Mouse (Mus musculus) inflammation-experienced regulatory T-cells, adult 6 months (primary cell): ENCODE data around the gene Pfn3. TPM values are rescaled to one million over a fixed set of nuclear protein-coding genes. Genes with fewer than 3 reads are reported as not detected.
A peak's percentile ranks its signal among the peaks of the same experiment; 100 is the strongest.
"Not testable (repeated sequence)": the region's sequence is repeated elsewhere in the genome, so short reads cannot be mapped to it uniquely, and the experiment has no call there.

Source experiments
- ATAC-seq: one replicate; pipeline ENCODE4 v1.8.0; 2017
- polyA plus RNA-seq, 3 experiments: library from polyadenylated mRNA; unstranded; fragments of 100-300 nt; shearing (Covaris generic); gene quantifications; one replicate each; pipeline ENCODE4 v1.2.1; 2017

Gene Pfn3
- not detected for polyA plus RNA-seq

DNA sequence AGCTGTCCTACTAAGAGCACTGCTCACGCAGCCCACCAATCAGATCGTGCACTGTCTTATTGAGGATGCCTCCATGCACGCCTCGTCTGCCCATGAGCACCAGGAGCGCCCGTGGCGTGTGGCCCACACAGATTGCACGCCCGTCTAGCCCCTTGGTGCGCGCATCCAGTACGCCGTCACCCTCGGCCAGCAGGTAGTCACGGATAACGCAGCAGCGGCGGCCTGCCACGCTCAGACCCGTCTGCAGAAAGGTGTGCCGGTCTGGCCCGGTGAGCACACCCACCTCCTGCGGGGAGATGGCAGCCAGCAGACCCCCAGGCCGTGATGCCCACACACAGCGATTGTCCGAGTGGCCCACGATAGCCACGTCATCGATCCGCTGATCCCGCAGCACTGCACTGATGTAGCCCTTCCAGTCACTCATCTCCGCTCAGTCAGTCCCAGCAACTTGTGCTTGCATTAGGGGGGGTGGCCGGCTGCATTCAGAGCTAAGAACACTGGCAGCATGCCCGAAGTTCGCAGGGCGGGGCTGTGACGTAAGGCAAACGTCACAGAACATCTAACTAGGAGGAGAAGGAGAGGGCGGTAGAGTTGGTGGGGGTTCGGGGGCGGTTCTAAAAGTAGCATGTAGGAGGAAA, at the start of gene Pfn3:
Pfn3 (minus strand) TSS at position 490 of the 638 bp plus-strand sequence.
- ATAC-seq, result no peak

DNA sequence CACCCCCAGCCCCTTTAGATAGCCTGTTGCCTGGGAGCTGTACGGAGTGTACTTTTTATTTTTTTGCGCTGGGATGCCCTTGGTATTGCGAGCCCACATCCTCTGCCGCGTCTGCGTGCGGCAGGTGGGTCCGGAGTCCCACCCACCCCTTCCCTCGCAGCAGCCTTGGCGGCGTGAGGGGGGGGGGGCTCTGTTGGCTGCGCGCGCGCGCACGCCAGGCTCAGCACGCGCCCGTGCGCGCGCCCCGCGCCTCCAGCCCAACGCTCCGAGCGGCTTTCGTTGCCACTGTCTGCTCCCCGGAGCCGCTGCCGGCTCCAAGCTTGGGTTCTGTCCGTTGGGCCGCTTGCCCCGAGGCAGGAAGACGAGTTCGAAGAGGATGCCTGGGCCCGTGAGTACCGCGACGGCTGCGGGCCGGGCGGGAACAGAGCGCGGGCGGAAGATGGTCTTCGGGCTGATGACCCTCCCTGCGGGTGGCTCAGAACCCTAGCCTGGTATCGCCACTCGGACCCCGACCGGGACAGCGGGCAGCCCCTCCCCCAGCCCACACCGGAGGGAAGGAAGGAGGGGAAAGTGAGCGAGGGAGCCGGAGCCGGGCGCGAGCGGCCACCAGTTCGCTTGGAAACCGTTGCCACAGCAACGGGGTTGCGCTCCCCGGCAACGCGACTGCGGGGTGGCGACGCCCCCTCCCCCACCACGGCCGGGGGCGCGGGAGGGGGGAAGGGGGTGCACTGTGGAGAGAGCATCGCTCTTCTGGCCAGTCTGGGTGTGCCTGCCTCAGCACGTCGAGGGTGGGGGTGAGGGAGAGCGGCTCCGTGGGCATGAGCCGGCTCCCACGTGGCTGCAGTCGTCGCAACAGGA, 49.2 kb upstream of the Pfn3 start, which contains the start of gene Prr7:
Prr7 (plus strand) TSS at position 241 of the 858 bp plus-strand sequence.
- ATAC-seq, result peak; percentile 69

DNA sequence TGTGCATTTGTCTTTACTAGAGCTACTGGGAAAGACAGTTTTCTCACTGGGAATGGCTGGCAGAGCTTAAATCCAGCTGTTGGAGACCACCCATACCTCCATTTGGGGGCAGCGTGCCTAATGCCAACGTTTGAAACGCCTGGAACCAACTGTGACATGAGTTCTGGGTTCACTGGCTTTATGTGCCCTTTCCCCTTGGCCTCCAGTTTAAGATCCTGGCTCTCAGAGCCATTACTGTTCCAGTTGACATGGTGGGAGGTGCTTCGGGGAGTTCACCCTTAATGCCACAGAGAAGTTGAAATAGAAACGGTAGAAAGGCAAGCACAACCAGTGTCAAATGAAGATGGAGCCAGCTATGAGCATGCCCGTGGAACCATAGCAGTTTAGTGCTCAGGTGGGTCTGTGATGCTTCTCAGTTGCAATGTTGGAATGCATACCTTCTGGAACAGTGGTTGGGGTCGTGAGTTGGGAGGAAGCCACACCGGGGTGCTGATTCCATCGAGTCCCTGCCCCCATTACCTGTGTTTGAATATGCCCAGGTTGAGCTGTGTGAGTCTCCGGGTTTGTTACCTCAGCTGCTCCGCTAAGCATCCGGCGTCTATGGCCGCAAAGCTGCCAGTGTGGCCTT, 48.5 kb upstream of the Pfn3 start:
- ATAC-seq, result peak; percentile 11

DNA sequence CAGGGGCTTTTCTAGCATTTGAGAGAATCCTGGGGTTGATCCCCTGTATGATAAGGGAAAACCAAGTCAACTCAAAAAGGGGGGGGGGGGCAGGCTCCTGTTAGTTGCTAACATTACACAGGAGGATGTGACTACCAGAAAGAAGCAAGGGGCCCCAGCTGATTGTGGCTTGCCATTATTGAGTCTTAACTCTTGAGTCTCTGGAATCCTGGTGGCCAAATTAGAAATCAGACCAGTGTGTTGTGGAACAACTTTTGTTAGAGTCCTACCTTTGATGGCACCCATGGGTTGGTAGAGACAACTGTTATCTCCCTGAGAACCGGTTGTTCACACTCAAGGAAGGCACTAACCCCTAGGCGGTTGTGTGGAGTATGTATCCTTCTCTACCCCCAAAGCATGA, 47.9 kb upstream of the Pfn3 start:
- ATAC-seq, result no peak

DNA sequence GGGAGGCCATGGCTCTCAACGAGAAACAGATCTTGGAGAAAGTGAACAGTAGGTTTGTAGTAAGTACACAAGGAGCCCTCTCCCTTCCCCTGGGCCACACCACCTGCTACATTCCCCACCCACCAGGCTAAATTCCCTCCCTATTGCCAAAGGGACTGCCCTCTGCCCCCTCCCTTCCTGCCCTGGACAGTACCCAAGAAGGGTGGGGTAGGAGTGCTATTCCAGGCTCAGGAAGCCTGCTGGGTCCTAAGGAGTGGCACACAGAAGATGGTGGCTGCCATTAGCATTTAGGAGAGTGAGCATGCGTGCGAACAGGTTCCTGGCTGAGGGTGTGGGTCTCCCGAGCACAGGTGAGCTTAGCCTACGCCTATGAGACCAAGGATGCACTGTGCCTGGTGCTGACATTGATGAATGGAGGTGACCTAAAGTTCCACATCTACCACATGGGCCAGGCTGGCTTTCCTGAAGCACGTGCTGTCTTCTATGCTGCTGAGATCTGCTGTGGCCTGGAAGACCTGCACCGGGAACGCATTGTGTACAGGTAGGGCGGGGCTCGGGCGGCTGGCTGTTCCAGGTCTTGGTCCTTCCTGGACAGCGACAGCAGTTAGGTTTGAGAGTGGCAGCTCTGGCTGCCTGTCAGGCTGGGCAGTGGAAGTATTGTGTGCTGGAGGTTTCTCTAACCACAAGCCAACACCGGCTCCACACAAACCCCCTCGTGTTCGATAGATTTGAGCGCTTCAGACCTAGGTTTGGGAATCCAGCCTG, 36.9 kb upstream of the Pfn3 start:
- ATAC-seq, result no peak

DNA sequence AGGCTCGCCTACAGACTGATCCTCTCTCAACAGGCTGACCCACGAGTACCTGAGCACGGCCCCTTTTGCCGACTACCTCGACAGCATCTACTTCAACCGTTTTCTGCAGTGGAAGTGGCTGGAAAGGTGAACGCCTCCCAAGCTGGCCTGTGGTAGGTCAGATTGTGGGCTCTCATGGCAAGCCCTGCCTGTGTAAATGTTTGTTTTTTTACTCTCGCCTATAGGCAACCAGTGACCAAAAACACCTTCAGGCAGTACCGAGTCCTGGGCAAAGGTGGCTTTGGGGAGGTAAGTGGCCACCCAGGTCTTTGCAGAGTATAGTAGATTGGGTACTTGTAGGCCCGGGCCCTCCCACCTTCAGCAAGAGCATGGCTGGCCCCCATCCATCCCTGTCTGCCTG, 36.3 kb upstream of the Pfn3 start:
- no peak for ATAC-seq

DNA sequence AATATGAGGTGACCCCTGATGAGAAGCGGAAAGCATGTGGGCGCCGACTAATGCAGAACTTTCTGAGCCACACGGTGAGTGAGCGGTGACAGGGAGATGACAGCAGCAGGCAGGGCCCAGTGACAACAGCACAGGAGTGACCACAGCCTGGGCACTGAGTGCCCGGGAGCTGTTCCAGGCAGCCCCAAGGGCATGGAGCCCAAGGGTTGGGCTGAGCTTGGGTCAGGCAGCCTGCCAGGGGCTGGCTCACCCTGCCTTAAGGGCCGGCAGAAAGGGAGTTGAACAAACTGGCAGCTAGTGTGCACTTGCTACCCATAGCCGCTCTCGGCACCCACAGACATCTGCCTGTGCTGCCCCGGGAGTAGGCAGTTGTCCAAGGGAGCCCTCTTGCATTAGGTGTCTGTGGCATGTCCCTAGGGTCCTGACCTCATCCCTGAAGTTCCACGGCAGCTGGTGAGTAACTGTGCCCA, 35.5 kb upstream of the Pfn3 start:
- ATAC-seq, result no peak

DNA sequence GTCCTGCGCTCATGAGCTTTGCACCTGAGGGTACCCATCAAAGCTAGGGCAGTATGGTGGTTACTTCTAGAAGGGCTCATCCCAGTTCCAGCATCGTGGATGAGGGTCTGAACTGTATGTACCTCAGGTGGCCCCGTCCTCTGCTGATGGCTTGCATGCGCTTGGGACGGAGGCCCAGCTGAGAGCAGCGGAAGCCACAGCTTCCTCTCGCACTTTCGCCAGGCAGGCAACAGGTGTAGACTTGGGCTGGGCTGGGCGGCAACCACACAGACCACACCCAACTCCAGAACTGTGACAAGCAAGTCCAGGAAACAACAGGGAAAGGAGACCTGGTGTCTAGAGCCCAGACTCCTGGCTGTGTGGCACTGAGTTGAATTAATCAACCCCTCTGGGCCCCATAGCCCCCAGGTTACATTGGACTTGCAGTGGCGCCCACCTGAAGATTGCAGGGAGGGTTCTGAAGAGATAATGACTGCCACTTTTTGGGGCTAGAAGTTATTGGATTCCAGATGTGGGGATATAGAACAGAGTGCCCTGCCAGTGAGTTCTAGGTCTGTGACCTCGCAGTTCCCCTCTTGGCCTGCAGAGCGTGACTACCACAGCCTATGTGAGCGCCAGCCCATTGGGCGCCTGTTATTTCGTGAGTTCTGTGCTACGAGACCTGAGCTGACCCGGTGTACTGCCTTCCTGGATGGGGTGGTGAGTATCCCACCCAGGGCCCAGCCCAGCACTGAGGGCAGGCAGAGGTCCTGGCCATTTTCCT, 34.8 kb upstream of the Pfn3 start:
- ATAC-seq, result peak; percentile 5

DNA sequence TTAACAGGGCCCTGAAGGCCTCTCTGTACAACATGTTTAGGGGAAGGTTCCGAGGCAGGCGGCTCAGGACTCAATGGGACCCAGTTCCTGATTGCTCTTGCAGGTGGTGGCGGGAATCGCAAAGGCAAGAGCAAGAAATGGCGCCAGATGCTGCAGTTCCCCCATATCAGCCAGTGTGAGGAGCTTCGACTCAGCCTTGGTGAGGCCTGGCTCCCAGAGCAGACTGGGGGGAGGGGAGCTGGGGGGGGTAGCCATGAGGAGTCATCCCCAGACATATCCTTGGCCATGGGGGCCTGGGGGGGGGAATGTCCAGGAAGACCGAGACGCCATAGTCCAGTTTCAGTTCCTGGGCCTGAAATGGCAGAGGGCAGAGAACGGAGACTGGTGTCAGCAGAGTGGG, 34.2 kb upstream of the Pfn3 start:
- ATAC-seq, result no peak

DNA sequence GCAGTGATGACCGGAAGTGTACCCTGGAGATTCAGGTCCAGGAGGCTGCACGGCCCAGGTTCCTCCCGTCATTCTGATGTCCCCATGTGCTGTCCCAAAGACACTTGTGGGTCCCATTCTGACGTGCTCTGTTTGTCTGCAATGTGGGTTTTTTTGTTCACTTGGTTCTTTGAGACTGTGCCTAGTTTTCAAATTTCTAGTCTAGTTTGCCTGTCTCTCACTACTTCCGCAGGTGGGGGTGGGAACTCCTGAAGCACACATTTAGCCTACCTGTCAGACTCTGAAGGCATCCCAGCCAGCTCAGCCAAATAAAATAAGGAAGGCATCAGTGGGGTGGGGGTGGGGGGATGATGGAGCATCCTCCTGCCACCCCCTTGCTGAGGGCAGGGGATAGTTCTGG, 33.1 kb upstream of the Pfn3 start:
- no peak for ATAC-seq

DNA sequence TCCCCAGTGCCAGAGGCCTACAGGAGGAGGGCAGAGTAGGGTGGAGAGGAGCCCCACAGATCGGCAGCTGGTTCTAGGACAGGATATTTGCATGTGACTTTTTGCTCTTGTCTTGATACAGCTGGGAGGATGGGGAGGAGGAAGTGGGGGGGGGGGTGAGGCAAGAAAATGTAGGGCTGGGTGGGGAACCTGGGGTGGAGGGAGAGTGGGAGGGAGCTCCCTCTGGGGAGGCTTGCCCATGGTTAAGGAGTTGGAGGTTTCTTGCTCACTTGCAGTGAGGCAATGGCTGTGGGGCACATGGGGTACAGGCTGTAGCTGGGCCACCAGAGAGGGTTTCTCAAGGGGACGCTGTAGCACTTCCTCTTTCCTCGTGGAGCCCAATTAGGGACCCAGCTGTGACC, 32.5 kb upstream of the Pfn3 start:
- ATAC-seq, result no peak

DNA sequence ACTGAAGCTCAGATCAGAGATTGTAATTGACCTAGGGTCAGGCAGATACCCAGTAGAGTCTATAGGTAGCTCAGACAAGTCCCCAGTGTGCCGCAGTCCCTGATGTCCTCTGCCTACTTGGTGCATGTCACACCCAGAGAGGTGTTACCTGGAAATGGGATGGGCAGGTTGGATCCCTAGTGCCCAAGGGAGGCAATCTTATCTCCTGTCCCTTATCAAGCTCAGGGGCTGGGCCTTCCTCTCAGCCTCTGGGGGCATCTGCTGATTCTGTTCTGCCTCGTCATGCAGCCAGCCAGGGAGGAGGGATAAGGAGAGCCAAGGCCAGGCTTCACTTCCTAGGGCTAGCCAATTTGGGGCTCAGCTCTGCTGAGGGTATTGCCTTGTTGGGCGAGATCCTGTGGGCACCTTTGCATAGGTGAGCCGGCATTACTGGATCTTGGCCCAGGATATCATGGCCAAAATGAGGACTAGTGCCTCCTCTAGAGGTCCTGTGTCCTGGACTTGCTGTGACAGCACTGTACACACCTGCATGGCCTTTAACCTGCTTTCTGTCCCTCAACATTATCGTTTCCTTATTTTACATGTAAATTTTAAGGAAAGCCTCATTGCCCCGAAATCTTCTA, 31.6 kb upstream of the Pfn3 start:
- no peak for ATAC-seq

DNA sequence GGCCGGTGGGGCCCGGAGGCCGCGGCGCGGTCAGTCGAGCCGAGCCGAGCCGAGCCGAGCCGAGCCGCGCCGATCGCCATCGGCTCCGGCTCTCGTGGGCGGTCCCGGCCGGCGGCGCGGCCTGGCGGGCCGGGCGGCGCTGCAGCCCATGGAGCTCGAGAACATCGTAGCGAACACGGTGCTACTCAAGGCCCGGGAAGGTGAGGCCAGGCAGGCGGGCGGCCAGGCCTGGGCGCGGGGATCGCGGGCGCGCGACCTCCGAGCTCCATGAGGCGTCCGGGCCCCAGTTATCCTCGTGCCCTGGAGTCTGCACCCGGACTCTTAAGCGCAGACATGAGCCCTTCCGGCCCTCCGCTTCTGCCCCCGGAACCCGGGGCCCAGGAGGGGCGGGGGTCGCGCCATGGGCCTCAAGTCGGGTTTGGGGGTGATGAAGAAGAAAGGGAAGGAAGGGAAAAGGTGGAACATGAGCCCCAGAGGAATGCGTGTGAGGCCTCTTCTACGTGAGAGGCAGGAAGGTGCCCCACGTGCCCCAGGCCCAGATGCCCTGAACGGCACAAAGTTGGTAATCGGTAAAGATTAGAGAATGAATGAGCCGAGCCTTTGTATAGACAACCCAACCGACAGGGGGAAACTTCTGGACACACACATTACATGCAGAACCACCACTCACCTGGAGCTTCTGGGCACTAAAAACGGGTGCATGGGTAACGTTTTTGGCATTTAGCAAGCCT, 30.5 kb upstream of the Pfn3 start:
- no peak for ATAC-seq

DNA sequence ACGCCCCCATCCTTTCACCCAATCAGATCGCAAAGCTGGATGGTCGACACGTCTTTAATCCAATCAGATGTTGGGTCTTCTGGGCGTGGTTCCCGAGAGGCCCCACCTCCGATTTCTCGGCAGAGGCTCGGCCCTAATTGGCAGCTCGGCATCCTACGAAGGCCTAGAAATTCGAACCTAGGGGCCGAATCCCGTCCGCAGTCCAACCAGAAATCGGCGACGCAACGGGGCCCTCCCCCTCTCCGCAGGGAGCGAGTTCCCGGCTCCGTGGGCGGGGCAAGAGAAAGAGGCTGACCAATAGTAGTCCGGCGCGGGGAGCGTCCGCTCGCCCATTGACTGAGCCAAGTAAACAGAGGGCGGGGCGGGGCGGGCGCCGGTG, 29.9 kb upstream of the Pfn3 start, which contains the start of gene Grk6:
Grk6 (plus strand) TSS at position 136 of the 379 bp plus-strand sequence.
- ATAC-seq, result peak; percentile 80

DNA sequence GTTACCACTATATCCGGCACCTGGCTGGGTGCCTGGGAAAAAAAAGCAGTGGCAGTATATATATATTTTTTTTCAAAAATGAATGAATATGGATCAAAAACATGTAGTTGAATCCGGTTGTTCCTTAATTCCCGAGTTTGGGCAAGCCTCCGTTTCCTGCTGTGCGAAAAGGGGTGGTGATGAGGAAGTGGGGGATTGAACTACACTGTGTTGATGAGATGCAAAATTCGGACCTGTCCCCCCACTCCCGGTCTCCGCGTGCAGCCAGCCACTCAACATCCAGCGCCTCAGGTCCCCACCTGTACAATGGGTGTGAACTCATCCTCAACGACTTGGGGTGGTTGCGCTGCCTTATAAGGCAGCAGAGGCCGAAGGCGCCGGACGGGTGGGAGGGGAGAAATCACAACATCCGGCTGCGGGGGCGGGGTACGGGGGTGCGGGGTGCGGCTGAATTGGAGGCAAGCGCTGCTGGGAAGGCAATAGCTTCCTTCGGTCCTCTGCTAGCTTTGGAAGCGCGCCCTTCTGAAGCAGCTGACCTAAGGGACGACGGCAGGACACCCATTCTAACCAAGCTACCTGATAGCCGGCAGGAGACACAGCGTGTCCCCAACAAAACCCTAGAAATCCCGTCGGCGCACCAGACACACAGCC, 29.4 kb upstream of the Pfn3 start:
- ATAC-seq, result peak; percentile 38

DNA sequence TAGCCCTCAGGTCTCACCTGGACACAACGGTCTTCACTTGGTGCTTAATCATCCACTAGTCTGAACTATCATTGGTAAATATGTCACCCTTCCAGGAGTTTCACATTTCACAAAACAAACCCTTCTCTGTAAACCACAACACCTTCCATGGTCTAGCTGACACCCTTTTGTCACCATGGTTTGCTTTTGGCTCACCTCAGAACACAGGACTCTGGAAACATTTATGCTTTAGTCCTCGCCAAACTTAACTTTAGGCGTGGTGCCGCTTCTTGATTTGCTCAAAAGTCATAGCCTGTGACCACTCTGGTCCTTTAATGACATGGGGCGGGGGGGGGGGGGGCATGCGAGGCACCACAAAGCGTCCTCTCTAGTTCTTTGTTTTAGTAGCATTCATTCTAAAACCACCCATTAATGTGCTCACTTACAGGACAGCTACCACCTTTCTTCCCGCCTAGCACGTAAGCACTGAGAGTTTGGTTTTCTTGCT, 28.8 kb upstream of the Pfn3 start:
- ATAC-seq, result peak; percentile 46

DNA sequence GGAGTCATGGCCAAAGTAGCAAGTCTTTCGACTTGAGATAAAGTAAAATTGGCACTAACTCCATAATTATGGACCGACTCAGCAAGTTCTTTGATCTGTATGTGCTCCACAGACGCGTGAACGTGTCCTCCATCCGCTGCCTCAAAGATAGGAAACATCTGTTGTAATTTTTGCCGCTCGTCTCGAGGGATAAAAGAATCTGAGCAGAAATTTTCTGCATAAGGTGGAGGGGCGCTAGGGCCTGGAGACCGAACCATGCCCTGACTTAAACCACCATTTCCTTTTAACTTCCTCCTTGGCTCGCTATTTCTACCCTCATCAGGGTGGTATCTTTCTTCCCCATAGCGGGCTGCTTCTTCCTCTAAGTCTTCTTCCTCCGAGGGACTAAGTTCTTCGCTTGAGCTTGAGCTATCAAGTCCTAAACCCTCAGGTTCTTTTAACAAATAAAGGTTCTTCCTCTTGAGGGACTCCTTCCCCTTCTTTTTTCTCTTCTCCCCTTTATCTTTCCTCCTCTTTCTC, 22.1 kb upstream of the Pfn3 start:
- ATAC-seq, result not testable (repeated sequence)

DNA sequence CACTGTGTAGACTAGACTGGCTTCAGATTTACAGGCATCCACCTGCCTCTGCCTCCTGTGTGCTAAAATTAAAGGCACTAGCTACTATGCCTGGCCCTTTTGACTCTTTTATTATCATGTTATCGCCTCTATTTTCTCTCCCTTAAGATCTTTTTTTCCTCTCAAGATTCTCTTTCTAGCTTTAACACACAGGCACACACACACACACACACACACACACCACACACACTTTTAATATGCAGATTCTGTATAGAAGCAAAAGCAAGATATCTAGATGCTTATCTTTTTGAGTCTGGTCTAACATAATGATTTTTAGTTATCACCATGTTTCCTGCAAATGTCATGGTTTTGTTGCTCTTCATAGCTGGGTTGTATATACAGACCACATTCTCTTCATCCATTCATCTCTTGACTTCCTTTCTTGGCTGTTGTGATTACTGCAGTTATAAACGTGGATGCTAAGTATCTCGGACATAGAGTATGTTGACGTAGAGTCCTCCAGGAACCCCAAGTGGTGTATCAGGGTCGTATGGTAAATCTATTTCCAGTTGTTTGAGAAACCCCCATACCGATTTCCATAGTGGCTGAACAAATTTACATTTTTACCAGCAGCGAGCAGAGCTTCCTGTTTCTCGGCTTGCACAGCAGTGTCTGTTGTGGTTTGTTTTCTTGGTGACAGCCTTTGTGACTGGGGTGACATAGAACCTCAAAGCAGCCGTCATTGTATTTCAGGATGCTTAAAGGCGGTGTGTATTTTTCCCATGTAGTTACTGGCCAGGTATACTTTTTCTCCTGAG, 17.1 kb upstream of the Pfn3 start:
- ATAC-seq, result peak; percentile 96

DNA sequence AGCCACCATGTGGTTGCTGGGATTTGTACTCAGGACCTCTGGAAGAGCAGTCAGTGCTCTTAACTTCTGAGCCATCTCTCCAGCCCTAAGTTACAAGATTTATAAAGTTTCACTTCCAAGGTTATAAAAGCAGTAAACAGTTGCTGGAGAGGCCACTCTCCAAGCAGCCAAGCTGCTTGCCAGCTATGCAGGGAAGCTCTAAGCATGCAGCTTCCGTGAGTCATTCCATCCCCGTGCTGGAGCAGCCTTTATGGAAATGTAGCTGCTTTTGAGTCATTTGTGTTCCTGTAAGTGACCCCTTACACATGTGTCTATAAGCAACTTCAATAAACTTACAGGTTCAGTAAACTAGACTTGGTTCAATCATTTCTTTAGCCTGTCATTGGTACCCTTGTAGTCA, 15.5 kb upstream of the Pfn3 start:
- no peak for ATAC-seq
